Mouse (Mus musculus) liver, embryonic 16.5 days (tissue): ENCODE results near the gene Fhl2. TPM values are rescaled to one million over a fixed set of nuclear protein-coding genes. Genes with fewer than 3 reads are reported as not detected.

Experiments used
- ATAC-seq: fragments of 200-750 bp; cut with Nextera tagmentation; 2 replicates; pipeline ENCODE4 v1.8.0; 2017; ENCODE audit warnings: low read depth, mild to moderate bottlenecking, moderate number of reproducible peaks, moderate library complexity
- H3K27ac ChIP-seq: fragments of 300-500 bp; sonication (generic); 2 replicates; pipeline ENCODE4 v1.5.1; 2014; ENCODE audit warnings: mild to moderate bottlenecking, low read length
- H3K27me3 ChIP-seq: fragments of 300-500 bp; sonication (generic); 2 replicates; pipeline ENCODE4 v1.6.1; 2014; ENCODE audit warnings: low read depth, low read length, mixed read lengths; ENCODE audit not compliant: control insufficient read depth, insufficient read depth
- H3K36me3 ChIP-seq: fragments of 300-500 bp; sonication (generic); 2 replicates; pipeline ENCODE4 v1.6.1; 2014; ENCODE audit warnings: mild to moderate bottlenecking; ENCODE audit not compliant: control insufficient read depth, insufficient read depth
- H3K4me1 ChIP-seq: fragments of 300-500 bp; sonication (generic); 2 replicates; pipeline ENCODE4 v1.6.1; 2014; ENCODE audit warnings: low read depth, low read length, mixed read lengths; ENCODE audit not compliant: control insufficient read depth
- H3K4me2 ChIP-seq: fragments of 300-500 bp; sonication (generic); 2 replicates; pipeline ENCODE4 v1.6.1; 2014; ENCODE audit warnings: low read depth, low read length, mixed read lengths
- H3K4me3 ChIP-seq: fragments of 300-500 bp; sonication (generic); 2 replicates; pipeline ENCODE4 v1.5.1; 2014; ENCODE audit warnings: low read depth, mild to moderate bottlenecking, low read length
- H3K9ac ChIP-seq: fragments of 300-500 bp; sonication (generic); 2 replicates; pipeline ENCODE4 v1.6.1; 2014; ENCODE audit warnings: low read depth, low read length
- H3K9me3 ChIP-seq: fragments of 300-500 bp; sonication (generic); replicated peaks from 2 replicates; pipeline ENCODE4 v1.6.1; 2016; ENCODE audit warnings: low read length; ENCODE audit not compliant: control insufficient read depth
- WGBS: fragments of 180-500 bp; shearing (Covaris S2); extraction: QIAGEN DNeasy Blood & Tissue Kit; methylation state at CpG from one replicate; pipeline ENCODE4 v1.1.7; 2014; ENCODE audit not compliant: insufficient replicate concordance; 5-methylcytosine and 5-hydroxymethylcytosine counted together
- polyA plus RNA-seq: library from polyadenylated mRNA; unstranded; fragments of >200 nt; fragmentation: Nextera tagmentation; extraction: Ambion mirVana; gene quantifications from 2 replicates; pipeline ENCODE4 v1.2.1, GENCODE M21; 2015

The Fhl2 gene
- polyA plus RNA-seq, 1 experiment from 2014 or later, result 3.9 TPM

GRCm38 (mm10) chr1:43091306-43092055 is 105.3 kb downstream of the Fhl2 start:
- peaks cover 16% of the 10 kb centered on the region for H3K4me1 ChIP-seq
- peak overlapping the region; percentile 83 for H3K4me3 ChIP-seq
- H3K27ac ChIP-seq, result peak overlapping the region; percentile 67
- H3K9ac ChIP-seq, result peak overlapping the region; percentile 89
- no peaks in the 10 kb centered on the region for H3K9me3 ChIP-seq
- H3K27me3 ChIP-seq, result no peaks in the 10 kb centered on the region
- 22% methylated on average over 13 of the region's 13 CpGs for WGBS
- H3K4me2 ChIP-seq, result peak overlapping the region; percentile 91
- ATAC-seq, result no peak; the same call in 1 of the 2 replicates
- no peaks in the 10 kb centered on the region for H3K36me3 ChIP-seq

DNA sequence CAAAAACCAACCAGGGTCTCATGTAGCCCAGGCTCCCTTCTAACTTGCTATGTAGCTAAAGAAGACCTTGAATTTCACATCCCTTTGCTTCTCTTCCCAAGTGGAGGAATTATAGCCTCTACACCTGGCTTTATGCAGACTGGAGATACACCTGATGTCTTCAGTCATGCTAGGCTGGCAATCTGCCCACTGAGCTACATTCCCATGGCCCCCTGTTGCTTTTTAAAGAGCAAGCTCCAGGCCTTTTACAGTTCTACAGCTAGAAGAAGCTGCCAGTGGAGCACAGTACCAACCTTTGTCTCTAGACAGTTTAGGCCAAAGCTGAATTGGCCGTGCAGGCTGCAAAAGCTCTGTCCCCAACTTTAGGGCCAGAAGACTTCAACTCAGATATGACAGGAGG is 106.4 kb downstream of the Fhl2 start:
- Histone ChIP-seq H3K4me1 (peaks cover 16% of the 10 kb centered on the region), H3K27ac (no peak overlapping the region), H3K9ac (no peak overlapping the region), H3K4me2 (no peak overlapping the region), H3K36me3 (no peaks in the 10 kb centered on the region), H3K4me3 (no peak overlapping the region), H3K9me3 (no peaks in the 10 kb centered on the region), H3K27me3 (no peaks in the 10 kb centered on the region)
- no peak for ATAC-seq
- WGBS, result 75% methylated on average over 1 of the region's 1 CpGs

- Histone ChIP-seq H3K4me2 (no peak overlapping the region), H3K9me3 (no peaks in the 10 kb centered on the region), H3K4me3 (no peak overlapping the region), H3K36me3 (no peaks in the 10 kb centered on the region), H3K27ac (no peak overlapping the region), H3K4me1 (no peaks in the 10 kb centered on the region), H3K9ac (no peak overlapping the region), H3K27me3 (no peaks in the 10 kb centered on the region)
- WGBS, result 58% methylated on average over 5 of the region's 5 CpGs
- no peak for ATAC-seq
Measured at GRCm38 (mm10) chr1:43082946-43083345, 113.8 kb downstream of the Fhl2 start.

DNA sequence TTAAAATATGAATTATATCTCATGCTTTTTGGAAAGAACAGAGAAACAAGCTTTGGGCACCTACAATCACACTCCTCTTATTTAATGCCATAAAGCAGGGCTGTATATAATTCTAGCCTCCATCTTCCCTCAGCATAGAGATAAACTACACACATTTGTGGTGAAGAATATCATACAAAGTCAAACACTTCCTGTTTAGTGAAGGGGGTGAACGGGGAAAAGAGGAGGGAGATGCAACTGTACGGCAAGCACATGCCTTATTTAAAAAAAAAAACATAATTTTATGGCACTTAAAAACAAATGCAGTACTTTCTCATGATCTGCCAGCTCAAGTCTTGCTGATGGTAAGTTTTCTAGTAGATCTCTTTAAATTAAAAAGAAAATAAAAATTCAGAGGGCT is 118.7 kb downstream of the Fhl2 start:
- Histone ChIP-seq H3K36me3 (no peaks in the 10 kb centered on the region; the same call in 1 of the 2 replicates), H3K4me1 (no peaks in the 10 kb centered on the region), H3K4me2 (no peak overlapping the region), H3K4me3 (no peak overlapping the region), H3K27me3 (no peaks in the 10 kb centered on the region), H3K27ac (no peak overlapping the region), H3K9me3 (no peaks in the 10 kb centered on the region), H3K9ac (no peak overlapping the region)
- WGBS, result 20% methylated on average over 2 of the region's 2 CpGs
- ATAC-seq, result no peak

DNA sequence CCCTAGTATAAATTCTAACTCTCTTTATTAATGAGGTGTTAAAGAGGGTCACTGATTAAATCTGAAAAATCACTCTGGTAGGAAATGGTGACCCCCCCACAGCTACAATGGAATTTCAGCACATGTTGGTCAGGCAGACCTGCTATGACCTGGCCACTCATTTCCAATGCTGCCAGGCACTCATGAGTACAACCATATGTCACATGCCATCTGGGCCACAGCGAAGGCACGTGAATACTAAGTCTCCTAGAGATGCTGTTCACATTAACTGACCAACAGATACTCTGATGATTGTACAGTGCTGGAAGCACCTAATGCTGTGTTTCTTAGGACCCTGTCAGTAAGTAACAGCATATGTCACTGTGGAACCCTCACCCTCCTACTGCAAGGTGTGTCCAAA is 122.0 kb downstream of the Fhl2 start:
- H3K9me3 ChIP-seq, result no peaks in the 10 kb centered on the region
- H3K4me1 ChIP-seq, result no peaks in the 10 kb centered on the region
- no peak overlapping the region for H3K4me2 ChIP-seq
- H3K4me3 ChIP-seq, result no peak overlapping the region
- no peak overlapping the region for H3K27ac ChIP-seq
- no peaks in the 10 kb centered on the region for H3K27me3 ChIP-seq
- 86% methylated on average over 2 of the region's 2 CpGs for WGBS
- no peak for ATAC-seq
- H3K36me3 ChIP-seq, result no peaks in the 10 kb centered on the region; the same call in 1 of the 2 replicates
- no peak overlapping the region for H3K9ac ChIP-seq

Other genes with a start within 250 kb of the Fhl2 start
- 0.06 and 0.12 TPM in 2 replicates for gene Gpr45, start 244.1 kb downstream of the Fhl2 start, polyA plus RNA-seq
- gene Tgfbrap1, start 98.3 kb downstream of the Fhl2 start, polyA plus RNA-seq, result 3.2 and 3.4 TPM in 2 replicates
- gene AI597479, start 98.3 kb downstream of the Fhl2 start, polyA plus RNA-seq, result 7.6 and 7.9 TPM in 2 replicates
- 8.4 and 9.5 TPM in 2 replicates for gene Nck2, start 247.6 kb upstream of the Fhl2 start, polyA plus RNA-seq